Mouse (Mus musculus) heart, embryonic 11.5 days (tissue): ENCODE data around the gene Nabp2. TPM values are rescaled to one million over a fixed set of nuclear protein-coding genes. Genes with fewer than 3 reads are reported as not detected.
A peak's percentile ranks its signal among the peaks of the same experiment; 100 is the strongest.

Experiments used
- ATAC-seq: fragments of 200-750 bp; cut with Nextera tagmentation; replicated peaks from 2 replicates; pipeline ENCODE4 v1.8.0; 2017; ENCODE audit warnings: moderate library complexity; ENCODE audit not compliant: insufficient number of reproducible peaks, low FRiP score, low TSS enrichment
- H3K27ac ChIP-seq: fragments of 300-500 bp; sonication (generic); 2 replicates; pipeline ENCODE4 v1.5.1; 2014; ENCODE audit warnings: mild to moderate bottlenecking, low read depth, low read length
- H3K27me3 ChIP-seq: fragments of 300-500 bp; sonication (generic); 2 replicates; pipeline ENCODE4 v1.6.1; 2014; ENCODE audit warnings: mild to moderate bottlenecking, low read length, mixed read lengths; ENCODE audit not compliant: control insufficient read depth, insufficient read depth
- H3K36me3 ChIP-seq: fragments of 300-500 bp; sonication (generic); 2 replicates; pipeline ENCODE4 v1.6.1; 2014; ENCODE audit warnings: mild to moderate bottlenecking, low read length, moderate library complexity, mixed read lengths; ENCODE audit not compliant: control insufficient read depth, insufficient read depth
- H3K4me1 ChIP-seq: fragments of 300-500 bp; sonication (generic); 2 replicates; pipeline ENCODE4 v1.6.1; 2014; ENCODE audit warnings: low read length; ENCODE audit not compliant: control insufficient read depth, insufficient read depth
- H3K4me2 ChIP-seq: fragments of 300-500 bp; sonication (generic); 2 replicates; pipeline ENCODE4 v1.6.1; 2014; ENCODE audit warnings: mild to moderate bottlenecking, moderate library complexity
- H3K4me3 ChIP-seq: fragments of 300-500 bp; sonication (generic); 2 replicates; pipeline ENCODE4 v1.5.1; 2014; ENCODE audit warnings: low read depth, low read length
- H3K9ac ChIP-seq: fragments of 300-500 bp; sonication (generic); 2 replicates; pipeline ENCODE4 v1.6.1; 2014; ENCODE audit warnings: mild to moderate bottlenecking, low read depth, low read length, moderate library complexity
- H3K9me3 ChIP-seq: fragments of 300-500 bp; sonication (generic); replicated peaks from 2 replicates; pipeline ENCODE4 v1.6.1; 2016; ENCODE audit warnings: low read length; ENCODE audit not compliant: control insufficient read depth
- WGBS: fragments of 180-500 bp; shearing (Covaris S2); extraction: QIAGEN DNeasy Blood & Tissue Kit; methylation state at CpG from one replicate; pipeline ENCODE4 v1.1.7; 2014; ENCODE audit not compliant: insufficient replicate concordance; 5-methylcytosine and 5-hydroxymethylcytosine counted together
- polyA plus RNA-seq: library from polyadenylated mRNA; unstranded; fragments of >200 nt; fragmentation: Nextera tagmentation; extraction: Ambion mirVana; gene quantifications from 2 replicates; pipeline ENCODE4 v1.2.1, GENCODE M21; 2014

Gene Nabp2
- polyA plus RNA-seq, 1 experiment from 2014 or later, result 70.8 TPM

DNA sequence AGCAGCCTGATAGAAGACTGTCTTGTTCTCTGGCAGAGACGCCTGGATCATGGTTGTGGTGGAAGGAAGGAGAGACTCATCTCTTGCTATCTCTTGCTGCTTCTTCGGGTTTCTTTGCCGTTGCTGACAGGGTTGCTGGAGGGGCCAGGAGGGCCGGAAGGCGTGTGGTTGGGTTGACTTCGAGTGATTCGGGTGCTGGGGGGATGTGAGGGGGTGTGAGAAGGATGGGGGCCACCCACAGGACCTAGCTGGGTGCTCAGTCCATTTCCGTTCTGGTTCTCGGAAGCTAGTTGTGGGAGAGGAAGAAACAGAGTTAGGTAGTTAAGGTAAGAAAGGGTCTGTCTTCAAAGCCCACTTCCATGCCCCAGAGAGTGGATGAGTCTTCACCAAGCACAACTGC is 9.7 kb downstream of the Nabp2 start:
- Histone ChIP-seq H3K9me3 (no peaks in the 10 kb centered on the region), H3K4me3 (no peak overlapping the region), H3K27me3 (no peaks in the 10 kb centered on the region), H3K4me1 (no peaks in the 10 kb centered on the region), H3K36me3 (no peaks in the 10 kb centered on the region; the same call in 1 of the 2 replicates), H3K4me2 (no peak overlapping the region), H3K9ac (no peak overlapping the region), H3K27ac (no peak overlapping the region)
- no peak for ATAC-seq
- 76% methylated on average over 9 of the region's 9 CpGs for WGBS

GRCm38 (mm10) chr10:128401056-128401455 is 10.2 kb downstream of the Nabp2 start, which contains the start of gene Slc39a5:
TSS of gene Slc39a5 (minus strand) at chr10:128401229.
- Histone ChIP-seq H3K4me3 (no peak within 1 kb of the TSS), H3K36me3 (no peaks in the 10 kb centered on the region; the same call in 1 of the 2 replicates), H3K4me2 (no peak within 1 kb of the TSS), H3K9me3 (no peaks in the 10 kb centered on the region), H3K4me1 (no peaks in the 10 kb centered on the region), H3K9ac (no peak within 1 kb of the TSS), H3K27me3 (no peaks in the 10 kb centered on the region), H3K27ac (no peak within 1 kb of the TSS)
- ATAC-seq, result no peak
- 29% methylated on average over 2 of the region's 2 CpGs for WGBS

GRCm38 (mm10) chr10:128400338-128400737 is 11.0 kb downstream of the Nabp2 start:
- Histone ChIP-seq H3K27ac (no peak overlapping the region), H3K9ac (no peak overlapping the region), H3K4me1 (no peaks in the 10 kb centered on the region), H3K27me3 (no peaks in the 10 kb centered on the region), H3K36me3 (no peaks in the 10 kb centered on the region), H3K4me3 (no peak overlapping the region), H3K4me2 (no peak overlapping the region), H3K9me3 (no peaks in the 10 kb centered on the region)
- no peak; the same call in 1 of the 2 replicates for ATAC-seq
- 27% methylated on average over 5 of the region's 5 CpGs for WGBS

DNA sequence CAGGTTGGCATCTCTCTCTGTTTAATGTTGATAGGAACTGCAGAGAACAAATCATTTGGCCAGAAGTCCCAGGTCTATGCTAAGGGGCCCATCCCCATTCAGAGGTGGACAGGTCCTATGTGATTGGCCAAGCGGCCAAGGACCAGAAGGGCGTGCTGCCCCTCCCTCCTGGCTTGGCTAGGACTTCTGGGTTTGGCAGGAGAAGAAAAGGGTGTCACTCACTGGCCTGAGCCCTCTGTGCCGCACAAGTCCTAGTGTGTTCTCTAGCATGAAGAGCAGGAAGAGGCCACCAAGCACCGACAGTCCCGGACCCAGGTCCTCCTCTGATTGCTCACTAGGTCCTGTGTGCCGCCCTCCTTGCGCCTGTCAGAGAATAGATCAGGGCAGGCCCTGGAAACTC is 13.8 kb downstream of the Nabp2 start:
- Histone ChIP-seq H3K36me3 (peaks cover 4% of the 10 kb centered on the region; the same call in 1 of the 2 replicates), H3K9ac (no peak overlapping the region), H3K27me3 (no peaks in the 10 kb centered on the region), H3K4me2 (no peak overlapping the region), H3K4me3 (no peak overlapping the region), H3K27ac (no peak overlapping the region), H3K4me1 (no peaks in the 10 kb centered on the region), H3K9me3 (no peaks in the 10 kb centered on the region)
- no peak for ATAC-seq
- 72% methylated on average over 7 of the region's 7 CpGs for WGBS

GRCm38 (mm10) chr10:128396716-128397264 is 14.5 kb downstream of the Nabp2 start:
- Histone ChIP-seq H3K27ac (no peak overlapping the region), H3K36me3 (peaks cover 5% of the 10 kb centered on the region), H3K27me3 (no peaks in the 10 kb centered on the region), H3K9me3 (no peaks in the 10 kb centered on the region), H3K4me3 (no peak overlapping the region), H3K4me2 (no peak overlapping the region), H3K4me1 (no peaks in the 10 kb centered on the region), H3K9ac (no peak overlapping the region)
- ATAC-seq, result no peak
- 59% methylated on average over 10 of the region's 10 CpGs for WGBS

DNA sequence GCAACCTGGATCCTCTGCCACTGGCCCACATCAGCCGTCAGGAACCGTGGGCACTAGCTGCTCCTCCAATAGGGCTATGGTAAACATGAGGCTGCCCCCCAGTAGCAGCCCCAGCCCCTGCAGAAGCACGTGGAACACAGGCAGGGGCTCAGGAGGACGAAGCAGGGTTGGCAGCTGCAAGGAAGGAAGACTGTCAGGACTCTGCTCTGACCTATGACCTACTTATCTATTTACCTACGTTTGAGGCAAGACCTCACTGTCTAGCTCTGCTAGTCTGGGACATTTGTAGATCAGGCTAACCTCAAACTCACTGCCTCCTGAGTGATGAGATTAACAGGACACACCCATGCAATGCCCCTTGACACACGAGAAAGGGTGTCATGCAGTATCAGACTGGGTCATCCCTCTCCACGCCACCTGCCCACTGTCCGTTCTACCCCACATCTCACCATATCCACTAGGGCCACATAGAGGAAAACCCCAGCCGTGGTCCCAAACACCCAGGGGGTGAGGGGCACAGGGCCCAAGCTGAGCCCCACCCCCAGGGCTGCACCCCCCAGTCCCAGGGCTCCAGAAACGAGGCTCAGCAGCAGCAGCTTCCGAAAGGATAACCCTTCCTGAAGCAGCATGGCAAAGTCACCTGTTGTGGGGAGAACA is 15.1 kb downstream of the Nabp2 start:
- no peak overlapping the region for H3K27ac ChIP-seq
- no peaks in the 10 kb centered on the region for H3K9me3 ChIP-seq
- H3K27me3 ChIP-seq, result no peaks in the 10 kb centered on the region
- H3K4me1 ChIP-seq, result no peaks in the 10 kb centered on the region
- no peak overlapping the region for H3K4me3 ChIP-seq
- ATAC-seq, result no peak
- H3K36me3 ChIP-seq, result peaks cover 11% of the 10 kb centered on the region
- H3K9ac ChIP-seq, result no peak overlapping the region
- WGBS, result 55% methylated on average over 11 of the region's 11 CpGs
- H3K4me2 ChIP-seq, result no peak overlapping the region

DNA sequence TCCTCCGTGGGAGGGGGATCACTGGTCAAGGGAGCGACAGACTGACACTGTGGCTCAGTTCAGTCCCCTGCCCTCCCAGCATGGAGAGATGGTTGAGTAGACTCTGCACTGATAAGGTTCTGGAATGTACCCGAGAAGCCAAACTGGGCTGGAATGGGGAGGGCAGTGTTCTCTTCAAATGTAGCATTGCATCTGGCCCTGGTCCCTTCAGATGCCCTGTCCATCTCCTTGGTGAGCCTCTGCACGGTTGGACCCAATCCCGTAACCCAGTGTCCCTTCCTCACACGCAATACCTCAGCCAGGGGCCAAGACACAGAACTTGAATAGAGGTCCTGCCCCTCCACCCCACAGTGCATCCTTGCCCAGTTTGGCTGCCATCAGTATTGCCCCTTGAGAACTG is 19.4 kb downstream of the Nabp2 start:
- 55% methylated on average over 6 of the region's 6 CpGs for WGBS
- peaks cover 50% of the 10 kb centered on the region for H3K36me3 ChIP-seq
- no peak for ATAC-seq
- no peaks in the 10 kb centered on the region for H3K9me3 ChIP-seq
- no peak overlapping the region for H3K27ac ChIP-seq
- no peak overlapping the region for H3K4me3 ChIP-seq
- H3K4me1 ChIP-seq, result peaks cover 2% of the 10 kb centered on the region; the same call in 1 of the 2 replicates
- no peaks in the 10 kb centered on the region for H3K27me3 ChIP-seq
- H3K4me2 ChIP-seq, result no peak overlapping the region
- 0 out of 2 replicates have a peak overlapping the region, but pooled peaks have one; percentile 10 for H3K9ac ChIP-seq

DNA sequence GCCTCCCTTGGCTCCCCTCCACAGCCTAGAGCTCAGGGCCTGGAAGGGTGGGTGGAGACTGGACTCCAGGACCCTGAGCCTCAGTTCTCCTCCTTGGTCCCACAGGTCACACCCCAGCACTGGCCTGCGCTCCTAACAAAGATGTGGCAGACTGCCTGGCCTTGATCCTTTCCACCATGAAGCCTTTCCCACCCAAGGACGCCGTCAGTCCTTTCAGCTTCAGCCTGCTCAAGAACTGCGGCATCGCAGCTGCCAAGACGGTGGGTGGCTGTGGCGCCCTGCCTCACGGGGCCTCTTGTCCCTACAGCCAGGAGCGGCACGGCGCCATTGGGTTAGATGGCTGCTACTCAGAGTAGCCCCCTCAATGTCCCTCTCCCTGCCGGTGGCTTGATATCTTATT is 20.9 kb downstream of the Nabp2 start:
- Histone ChIP-seq H3K9me3 (no peaks in the 10 kb centered on the region), H3K27ac (no peak overlapping the region), H3K4me2 (no peak overlapping the region), H3K4me1 (peaks cover 2% of the 10 kb centered on the region; the same call in 1 of the 2 replicates), H3K36me3 (peaks cover 59% of the 10 kb centered on the region), H3K9ac (no peak overlapping the region), H3K4me3 (no peak overlapping the region), H3K27me3 (no peaks in the 10 kb centered on the region)
- no peak for ATAC-seq
- 91% methylated on average over 12 of the region's 12 CpGs for WGBS

DNA sequence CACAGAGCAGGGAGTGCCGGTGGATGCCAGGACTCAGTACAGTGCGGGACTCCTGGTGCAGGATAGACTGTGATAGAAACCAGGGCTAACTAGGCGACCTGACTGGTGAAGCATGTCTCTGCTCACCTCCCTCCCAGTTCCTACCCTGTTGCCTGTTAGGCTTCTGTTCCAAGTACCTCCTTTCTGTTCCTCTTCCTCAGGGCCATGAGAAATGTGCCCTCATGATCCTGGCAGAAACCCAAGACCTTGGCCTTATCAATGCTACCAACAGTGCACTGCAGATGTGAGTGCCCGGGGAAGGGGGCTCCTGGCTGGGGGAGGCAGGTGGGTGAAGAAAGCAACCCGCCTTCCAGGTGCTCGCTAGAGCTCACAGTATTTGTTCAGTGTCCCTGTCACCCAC is 21.7 kb downstream of the Nabp2 start:
- Histone ChIP-seq H3K27me3 (no peaks in the 10 kb centered on the region), H3K27ac (no peak overlapping the region), H3K9ac (no peak overlapping the region), H3K4me3 (no peak overlapping the region), H3K4me2 (no peak overlapping the region), H3K36me3 (peaks cover 66% of the 10 kb centered on the region), H3K4me1 (peaks cover 2% of the 10 kb centered on the region; the same call in 1 of the 2 replicates), H3K9me3 (no peaks in the 10 kb centered on the region)
- ATAC-seq, result no peak
- 77% methylated on average over 6 of the region's 6 CpGs for WGBS
